Mouse (Mus musculus) left cerebral cortex, adult 2 months (tissue): ENCODE data around the gene Alad. TPM values are rescaled to one million over a fixed set of nuclear protein-coding genes. Genes with fewer than 3 reads are reported as not detected.

Experiments used
- DNase-seq, 2 experiments: peaks; one replicate each; pipeline ENCODE4 v3.0.0; 2021 to 2022; ENCODE audit warnings: low spot score in 2 of 2, mixed read lengths in 1 of 2; ENCODE audit errors: extremely low spot score in 1 of 2
- H3K27ac ChIP-seq: fragments of 200-600 bp; 2 replicates; pipeline ENCODE4 v1.8.1; 2022
- H3K4me3 ChIP-seq: fragments of 200-600 bp; 2 replicates; pipeline ENCODE4 v1.8.1; 2022
- CTCF ChIP-seq: fragments of 200-600 bp; IDR thresholded peaks from 2 replicates; pipeline ENCODE4 v1.8.1; 2022; ENCODE audit warnings: antibody characterized with exemption, mild to moderate bottlenecking, moderate library complexity
- intact Hi-C: fragments of 180-260 bp; cut with DNase I; formaldehyde crosslinking; loops from one replicate; pipeline ENCODE4 v1.15.1; 2025
- total RNA-seq, 2 experiments: library from RNA; stranded (reverse); gene quantifications; 2 replicates each; pipeline ENCODE4 v1.2.3; 2021

The Alad gene
- total RNA-seq, 2 experiments from 2014 or later: 32.1 to 34.0 TPM

DNA sequence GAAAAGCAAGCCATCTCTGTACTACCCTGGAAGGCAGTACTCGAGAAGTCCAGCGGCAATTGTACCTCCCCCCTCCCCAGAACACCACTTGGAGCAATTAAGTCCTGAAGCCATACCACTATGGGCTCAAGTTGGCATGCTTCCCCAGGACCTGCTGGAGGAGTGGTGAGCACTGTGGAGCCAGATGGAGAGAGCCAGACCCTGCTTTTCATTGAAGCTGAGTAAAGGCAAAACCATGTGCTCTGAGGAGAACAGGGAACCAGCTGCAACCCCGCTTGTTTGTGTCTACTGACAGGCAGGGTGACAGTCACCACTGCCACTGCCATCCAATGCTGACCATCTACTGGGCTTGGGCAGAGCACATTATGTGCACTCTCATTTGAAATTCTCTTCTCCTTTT, 22.1 kb upstream of the Alad start:
- no peak for TF ChIP-seq CTCF
- DNase-seq: no peak
- intact Hi-C loops: no loop called here
- H3K27ac ChIP-seq: no peak overlapping the region
- H3K4me3 ChIP-seq: no peak overlapping the region

- intact Hi-C loops: no loop called here
- no peak for TF ChIP-seq CTCF
- DNase-seq: no peak
- no peak overlapping the region for H3K27ac ChIP-seq
- H3K4me3 ChIP-seq: no peak overlapping the region
Observed at GRCm38 (mm10) chr4:62533729-62534128, 14.0 kb upstream of the Alad start.

DNA sequence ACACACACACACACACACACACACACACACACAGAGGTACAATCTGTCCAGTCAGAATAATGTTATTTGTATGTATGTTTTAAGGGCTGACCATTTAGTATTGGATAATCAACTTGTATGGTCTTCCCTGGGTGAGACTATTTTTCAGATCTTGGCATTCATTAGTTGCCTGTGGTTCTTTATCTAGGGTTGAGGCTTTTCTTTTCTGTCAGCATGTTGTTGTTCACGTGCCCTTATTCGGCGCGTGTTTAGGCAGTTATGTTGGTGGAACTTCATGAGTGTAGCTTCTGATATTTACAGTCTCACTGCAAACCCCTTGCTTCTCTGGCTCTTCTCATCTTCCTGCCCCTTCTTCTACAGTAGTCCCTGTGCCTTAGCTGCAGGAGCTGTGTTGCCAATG, 7.9 kb upstream of the Alad start:
- intact Hi-C loops: no loop called here
- TF ChIP-seq CTCF: no peak
- Histone ChIP-seq H3K27ac (no peak overlapping the region), H3K4me3 (no peak overlapping the region)
- DNase-seq: no peak

- Histone ChIP-seq H3K4me3 (no peak overlapping the region), H3K27ac (no peak overlapping the region)
- DNase-seq: no peak
- TF ChIP-seq CTCF: no peak
- intact Hi-C loops: no loop called here
Observed at GRCm38 (mm10) chr4:62526256-62526655, 6.5 kb upstream of the Alad start.

DNA sequence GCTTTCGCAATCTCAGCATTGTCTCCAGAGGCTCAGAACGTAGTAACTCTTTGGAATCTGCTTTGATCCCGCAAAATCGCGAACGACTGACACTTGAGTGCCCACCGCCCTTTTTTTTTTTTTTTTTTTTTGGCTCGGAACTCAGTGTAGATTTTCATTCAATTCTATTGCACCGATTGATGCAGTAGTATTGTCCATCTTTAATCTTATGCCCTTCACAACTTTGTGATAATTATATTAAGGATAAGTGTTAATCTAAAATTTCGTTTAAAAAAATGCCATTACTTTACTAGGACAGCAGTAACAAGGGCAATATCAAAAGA, 5.7 kb upstream of the Alad start:
- DNase-seq: no peak
- intact Hi-C loops: loop anchor here (1.0 kb wide), 1 partner anchor 23 kb away; no protein-coding TSS in a partner anchor
- Histone ChIP-seq H3K27ac (no peak overlapping the region), H3K4me3 (peak overlapping the region; percentile 97)
- TF ChIP-seq CTCF: no peak

- H3K4me3 ChIP-seq: peak within 1 kb of the TSS; percentile 97
- DNase-seq: peak; percentile 95 to 97
- TF ChIP-seq CTCF: no peak
- H3K27ac ChIP-seq: peak within 1 kb of the TSS; percentile 100
- intact Hi-C loops: loop anchor here (1.0 kb wide), 1 partner anchor 23 kb away; no protein-coding TSS in a partner anchor
Observed at GRCm38 (mm10) chr4:62524651-62525488, 5.2 kb upstream of the Alad start, which contains the start of the genes Pole3 and 4933430I17Rik. TSS of gene Pole3 (minus strand) at chr4:62525068. TSS of gene 4933430I17Rik (plus strand) at chr4:62525369.

- H3K4me3 ChIP-seq: no peak overlapping the region
- intact Hi-C loops: no loop called here
- TF ChIP-seq CTCF: no peak
- no peak overlapping the region for H3K27ac ChIP-seq
- no peak for DNase-seq
Observed at GRCm38 (mm10) chr4:62520892-62521400, 1.2 kb upstream of the Alad start.

DNA sequence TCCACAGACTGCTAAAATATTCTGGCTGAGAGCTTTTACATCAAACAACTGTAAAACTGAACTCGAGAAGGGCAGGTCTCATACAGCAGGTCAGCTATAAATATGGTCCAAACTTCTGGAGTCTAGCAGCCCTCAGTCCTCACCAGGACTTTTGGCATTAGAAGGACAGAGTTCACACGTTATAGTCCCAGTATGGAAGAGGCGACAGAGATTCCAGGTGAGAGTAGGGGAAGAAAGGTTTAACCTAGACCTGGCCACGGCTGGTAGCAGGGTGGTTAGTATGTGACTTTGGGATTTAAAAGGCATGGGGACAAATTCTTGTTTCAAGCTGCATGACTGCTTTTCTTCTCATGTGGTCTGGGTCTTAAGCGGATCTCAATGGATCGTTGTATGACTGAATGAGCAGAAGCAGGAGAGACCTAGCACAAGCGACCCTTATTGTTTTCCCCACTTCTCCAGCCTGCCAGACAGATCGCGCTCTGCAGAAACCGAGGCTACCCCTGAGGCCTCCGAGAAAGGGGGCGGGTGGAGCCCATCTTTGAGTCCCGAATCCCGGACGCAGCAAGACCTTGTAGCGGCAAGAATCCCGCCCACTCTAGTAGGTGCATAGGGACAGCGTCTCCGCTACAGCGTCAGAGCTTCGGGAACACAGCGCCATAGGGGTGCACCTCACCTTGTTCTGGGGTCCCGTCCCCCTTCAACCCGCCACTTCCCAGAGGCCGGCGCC, 433 bp downstream of the Alad start:
- peak overlapping the region; percentile 56 for H3K4me3 ChIP-seq
- no peak for DNase-seq
- intact Hi-C loops: loop anchor here (5.0 kb wide), 2 partner anchors 62 to 112 kb away; partner anchors contain the start of genes Cdc26 and Prpf4
- TF ChIP-seq CTCF: no peak
- peak overlapping the region; percentile 88 for H3K27ac ChIP-seq

DNA sequence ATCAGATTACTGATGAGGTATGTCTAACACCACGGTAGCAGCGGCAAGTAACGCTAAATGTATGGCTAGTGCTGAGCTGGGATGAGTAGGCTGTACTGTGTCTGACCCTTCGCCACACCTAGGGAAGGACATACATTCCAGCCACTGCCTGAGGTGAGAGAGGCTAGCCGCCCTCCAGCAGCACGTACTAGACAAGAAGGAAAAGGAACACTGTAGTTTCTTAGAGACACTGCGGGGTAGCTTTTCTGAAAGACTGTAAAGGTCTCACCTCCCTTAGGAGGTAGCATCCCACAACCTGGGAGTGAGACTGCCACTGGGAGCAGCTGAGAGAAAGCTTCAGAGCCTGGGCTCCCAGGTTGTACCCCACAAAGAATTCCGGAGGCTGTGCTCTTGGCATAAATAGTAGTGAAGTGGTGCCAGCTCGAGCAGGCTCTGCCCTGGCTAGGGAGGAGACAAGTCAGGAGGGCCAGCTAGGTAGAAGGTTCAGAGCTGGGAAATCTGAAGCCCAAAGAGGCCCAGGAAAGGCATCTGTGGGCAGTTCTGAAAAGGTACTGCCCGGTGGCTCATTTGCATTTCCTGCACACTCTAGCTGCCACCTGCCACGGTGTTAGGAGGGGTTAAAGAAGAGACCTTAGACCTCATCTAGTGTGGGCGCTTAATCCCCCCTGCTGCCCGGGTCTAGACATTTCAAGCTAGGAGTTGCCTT, 1.1 kb downstream of the Alad start:
- DNase-seq: no peak
- no peak for TF ChIP-seq CTCF
- intact Hi-C loops: loop anchor here (5.0 kb wide), 2 partner anchors 61 to 111 kb away; partner anchors contain the start of genes Cdc26 and Prpf4
- Histone ChIP-seq H3K27ac (peak overlapping the region; percentile 88; the same call in 1 of the 2 replicates), H3K4me3 (peak overlapping the region; percentile 56)

DNA sequence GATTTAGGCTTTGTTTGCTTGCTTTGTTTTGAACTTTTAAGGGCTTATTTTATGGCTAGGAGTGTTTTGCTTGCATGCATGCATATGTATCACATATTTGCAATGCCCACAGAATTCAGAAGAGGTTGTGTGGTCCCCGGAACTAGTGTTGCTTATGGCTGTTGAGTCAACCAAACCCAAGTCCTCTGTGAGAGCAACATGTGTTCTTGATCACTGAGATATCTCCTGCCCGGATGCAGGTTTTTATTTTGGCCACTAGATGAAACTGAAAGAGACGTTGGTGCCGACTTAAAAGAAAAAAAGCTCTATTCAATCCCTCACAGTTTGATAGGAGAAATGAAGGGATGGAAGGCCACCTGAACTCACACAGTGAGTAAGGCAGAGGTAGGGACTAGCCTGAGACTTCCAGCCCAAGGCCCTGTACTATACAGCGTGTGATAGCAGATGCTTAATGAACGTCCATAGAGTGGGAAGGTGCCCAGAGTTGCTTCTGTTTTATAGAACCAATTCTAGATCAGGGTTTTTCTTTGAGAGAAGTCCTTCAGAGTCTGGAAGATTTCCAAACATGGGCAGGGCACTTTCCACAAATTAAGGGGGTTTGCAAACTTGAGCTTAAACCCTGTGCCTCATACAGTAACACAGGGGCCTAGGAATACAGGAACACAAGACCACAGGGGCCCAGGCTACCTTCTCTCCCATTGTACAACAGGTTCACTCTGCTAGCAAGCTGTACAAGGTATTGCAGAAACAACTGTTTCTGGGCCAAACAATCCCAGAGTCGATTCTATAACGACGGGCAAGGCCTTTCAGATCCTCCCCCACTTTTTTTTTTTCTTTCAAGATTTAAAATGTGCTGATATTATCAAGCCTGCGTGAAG, 1.9 kb downstream of the Alad start:
- intact Hi-C loops: loop anchor here (5.0 kb wide), 2 partner anchors 60 to 110 kb away; partner anchors contain the start of genes Cdc26 and Prpf4
- no peak overlapping the region for H3K4me3 ChIP-seq
- DNase-seq: no peak
- H3K27ac ChIP-seq: no peak overlapping the region
- TF ChIP-seq CTCF: no peak

- H3K27ac ChIP-seq: no peak overlapping the region
- no peak for DNase-seq
- no peak for TF ChIP-seq CTCF
- H3K4me3 ChIP-seq: no peak overlapping the region
- intact Hi-C loops: loop anchor here (5.0 kb wide), 2 partner anchors 60 to 110 kb away; partner anchors contain the start of genes Cdc26 and Prpf4
Observed at GRCm38 (mm10) chr4:62517046-62517445, 2.7 kb downstream of the Alad start.
